Mouse (Mus musculus): ENCODE results near the gene Zfp36l1.

The Zfp36l1 gene

GRCm38 (mm10) chr12:80108896-80109668 is 3.7 kb downstream of the Zfp36l1 start:
- DNase-seq: peak; percentile 90

- DNase-seq: no peak
These were observed 5.7 kb downstream of the Zfp36l1 start for GRCm38 (mm10) chr12:80106896-80107667.

GRCm38 (mm10) chr12:80106138-80106895 is 6.5 kb downstream of the Zfp36l1 start:
- DNase-seq: no peak

GRCm38 (mm10) chr12:80103521-80103973 is 9.3 kb downstream of the Zfp36l1 start:
- DNase-seq: no peak

GRCm38 (mm10) chr12:80103089-80103488 is 9.7 kb downstream of the Zfp36l1 start:
- no peak for DNase-seq

GRCm38 (mm10) chr12:80098825-80099224 is 14.0 kb downstream of the Zfp36l1 start:
- no peak for DNase-seq

GRCm38 (mm10) chr12:80096734-80097133 is 16.1 kb downstream of the Zfp36l1 start:
- no peak for DNase-seq

GRCm38 (mm10) chr12:80092787-80093186 is 20.0 kb downstream of the Zfp36l1 start:
- no peak for DNase-seq

- DNase-seq: no peak
These were observed 21.7 kb downstream of the Zfp36l1 start for GRCm38 (mm10) chr12:80091080-80091479.

- DNase-seq: no peak
These were observed 22.3 kb downstream of the Zfp36l1 start for GRCm38 (mm10) chr12:80090529-80090928.

GRCm38 (mm10) chr12:80088143-80088542 is 24.7 kb downstream of the Zfp36l1 start:
- DNase-seq: no peak

- DNase-seq: no peak
These were observed 28.2 kb downstream of the Zfp36l1 start for GRCm38 (mm10) chr12:80084446-80085112.

- DNase-seq: no peak
These were observed 28.9 kb downstream of the Zfp36l1 start for GRCm38 (mm10) chr12:80083937-80084336.

- no peak for DNase-seq
These were observed 29.5 kb downstream of the Zfp36l1 start for GRCm38 (mm10) chr12:80083133-80083821.

GRCm38 (mm10) chr12:80082730-80083129 is 30.1 kb downstream of the Zfp36l1 start:
- DNase-seq: no peak

- DNase-seq: no peak
These were observed 31.4 kb downstream of the Zfp36l1 start for GRCm38 (mm10) chr12:80081440-80081839.

- DNase-seq: no peak
These were observed 32.9 kb downstream of the Zfp36l1 start for GRCm38 (mm10) chr12:80079937-80080336.

- DNase-seq: no peak
These were observed 38.5 kb downstream of the Zfp36l1 start for GRCm38 (mm10) chr12:80074331-80074730.

GRCm38 (mm10) chr12:80070534-80071287 is 42.1 kb downstream of the Zfp36l1 start:
- DNase-seq: no peak

GRCm38 (mm10) chr12:80069040-80069439 is 43.8 kb downstream of the Zfp36l1 start:
- DNase-seq: no peak

GRCm38 (mm10) chr12:80068016-80068415 is 44.8 kb downstream of the Zfp36l1 start:
- DNase-seq: no peak

Data from thymus, postnatal 14 days (tissue).